Mouse (Mus musculus) E14TG2a.4 (cell line): ENCODE measurements at regions not wholly inside any gene's neighbourhood (a gene's known extent, or its start where the extent isn't known, plus 50 kb on each side); places are given as distances from the start of the nearest gene placed in this dataset.

ENCODE experiments used
- CTCF ChIP-seq: conservative IDR thresholded peaks from 2 replicates; pipeline ENCODE4 v1.5.1; 2014; ENCODE audit warnings: low read length
- POU5F1 ChIP-seq: IDR thresholded peaks from 2 replicates; pipeline ENCODE4 v1.6.1; 2014; ENCODE audit warnings: low read length, borderline replicate concordance

DNA sequence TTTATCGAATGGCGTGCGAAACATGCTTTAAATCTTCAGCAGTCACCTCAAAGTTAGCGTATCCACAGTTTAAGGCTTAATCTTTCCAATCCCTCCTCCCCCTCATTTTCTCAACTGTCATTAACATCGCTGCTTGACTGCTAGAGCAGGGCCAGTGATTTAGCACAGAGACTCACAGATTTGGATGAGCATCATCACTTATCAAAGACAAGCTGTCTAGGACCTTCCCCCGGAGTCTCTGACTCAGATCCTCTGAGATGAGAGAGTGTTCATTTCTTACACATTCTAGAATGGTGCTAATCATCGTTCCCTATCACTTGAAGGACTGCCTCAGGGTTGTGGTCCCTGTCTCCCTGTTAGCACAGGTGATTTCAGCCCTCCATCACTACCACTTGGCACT lies 112.1 kb upstream of the Tmem132c start:
- TF ChIP-seq CTCF (no peak), POU5F1 (no peak)
